Mouse (Mus musculus) neural tube, embryonic 15.5 days (tissue): ENCODE measurements at regions not wholly inside any gene's neighbourhood (a gene's known extent, or its start where the extent isn't known, plus 50 kb on each side); places are given as distances from the start of the nearest gene placed in this dataset.

Experiments
- ATAC-seq: fragments of 200-750 bp; cut with Nextera tagmentation; 2 replicates; pipeline ENCODE4 v1.8.0; 2017; ENCODE audit warnings: mild to moderate bottlenecking, moderate TSS enrichment, moderate library complexity; ENCODE audit not compliant: low FRiP score
- H3K27ac ChIP-seq: fragments of 300-500 bp; sonication (generic); replicated peaks from 2 replicates; pipeline ENCODE4 v1.5.1; 2015; ENCODE audit warnings: mild to moderate bottlenecking, inconsistent platforms
- H3K27me3 ChIP-seq: fragments of 300-500 bp; sonication (generic); replicated peaks from 2 replicates; pipeline ENCODE4 v1.6.1; 2015; ENCODE audit warnings: inconsistent platforms
- H3K36me3 ChIP-seq: fragments of 300-500 bp; sonication (generic); 2 replicates; pipeline ENCODE4 v1.6.1; 2015; ENCODE audit warnings: inconsistent platforms
- H3K4me1 ChIP-seq: fragments of 300-500 bp; sonication (generic); 2 replicates; pipeline ENCODE4 v1.6.1; 2015; ENCODE audit warnings: inconsistent platforms
- H3K4me2 ChIP-seq: fragments of 300-500 bp; sonication (generic); 2 replicates; pipeline ENCODE4 v1.6.1; 2015; ENCODE audit warnings: inconsistent platforms, mild to moderate bottlenecking, moderate library complexity
- H3K4me3 ChIP-seq: fragments of 300-500 bp; sonication (generic); replicated peaks from 2 replicates; pipeline ENCODE4 v1.5.1; 2015; ENCODE audit warnings: mild to moderate bottlenecking, inconsistent platforms
- H3K9ac ChIP-seq: fragments of 300-500 bp; sonication (generic); replicated peaks from 2 replicates; pipeline ENCODE4 v1.6.1; 2015; ENCODE audit warnings: mild to moderate bottlenecking, inconsistent platforms
- H3K9me3 ChIP-seq: fragments of 300-500 bp; sonication (generic); replicated peaks from 2 replicates; pipeline ENCODE4 v1.6.1; 2016; ENCODE audit warnings: inconsistent platforms
- WGBS: fragments of 180-500 bp; shearing (Covaris S2); methylation state at CpG from one replicate; pipeline ENCODE4 v1.1.7; 2015; ENCODE audit warnings: mixed read lengths; 5-methylcytosine and 5-hydroxymethylcytosine counted together

- Histone ChIP-seq H3K9ac (no peak overlapping the region), H3K27ac (peak overlapping the region; percentile 82; the same call in 1 of the 2 replicates), H3K9me3 (no peaks in the 10 kb centered on the region), H3K4me1 (peaks cover 32% of the 10 kb centered on the region), H3K4me2 (no peak overlapping the region), H3K4me3 (no peak overlapping the region), H3K36me3 (no peaks in the 10 kb centered on the region), H3K27me3 (no peaks in the 10 kb centered on the region)
- no peak for ATAC-seq
- 64% methylated on average over 12 of the region's 12 CpGs for WGBS
Measured at GRCm38 (mm10) chr4:124036483-124036882, 118.7 kb upstream of the 4930535I16Rik start.

GRCm38 (mm10) chr4:124035657-124036061, 117.8 kb upstream of the 4930535I16Rik start:
- peaks cover 32% of the 10 kb centered on the region for H3K4me1 ChIP-seq
- H3K27me3 ChIP-seq = no peaks in the 10 kb centered on the region
- no peak overlapping the region for H3K4me3 ChIP-seq
- ATAC-seq = peak; percentile 45; the same call in 1 of the 2 replicates
- H3K9ac ChIP-seq = no peak overlapping the region
- H3K9me3 ChIP-seq = no peaks in the 10 kb centered on the region
- H3K36me3 ChIP-seq = no peaks in the 10 kb centered on the region
- peak overlapping the region; percentile 82 for H3K27ac ChIP-seq
- WGBS = 3% methylated on average over 10 of the region's 10 CpGs
- peak overlapping the region; percentile 29; the same call in 1 of the 2 replicates for H3K4me2 ChIP-seq

GRCm38 (mm10) chr4:124035192-124035591, 117.4 kb upstream of the 4930535I16Rik start:
- peak overlapping the region; percentile 82 for H3K27ac ChIP-seq

GRCm38 (mm10) chr4:124028061-124028460, 110.2 kb upstream of the 4930535I16Rik start:
- Histone ChIP-seq H3K9me3 (no peaks in the 10 kb centered on the region), H3K27ac (no peak overlapping the region), H3K4me2 (no peak overlapping the region), H3K4me1 (no peaks in the 10 kb centered on the region), H3K36me3 (no peaks in the 10 kb centered on the region), H3K27me3 (no peaks in the 10 kb centered on the region), H3K4me3 (no peak overlapping the region), H3K9ac (no peak overlapping the region)
- 88% methylated on average over 12 of the region's 12 CpGs for WGBS
- ATAC-seq = no peak

More at GRCm38 (mm10) chr4:124035192-124035591, 117.4 kb upstream of the 4930535I16Rik start:
- H3K4me1 ChIP-seq = peaks cover 32% of the 10 kb centered on the region
- H3K27me3 ChIP-seq = no peaks in the 10 kb centered on the region
- ATAC-seq = peak; percentile 83
- H3K9me3 ChIP-seq = no peaks in the 10 kb centered on the region
- 7% methylated on average over 6 of the region's 7 CpGs for WGBS
- H3K36me3 ChIP-seq = no peaks in the 10 kb centered on the region
- H3K9ac ChIP-seq = no peak overlapping the region
- H3K4me3 ChIP-seq = no peak overlapping the region
- H3K4me2 ChIP-seq = peak overlapping the region; percentile 29; the same call in 1 of the 2 replicates

- H3K4me2 ChIP-seq = no peak overlapping the region
- no peaks in the 10 kb centered on the region for H3K36me3 ChIP-seq
- whole genome bisulfite sequencing = 73% methylated on average over 3 of the region's 3 CpGs
- no peaks in the 10 kb centered on the region for H3K27me3 ChIP-seq
- H3K9ac ChIP-seq = no peak overlapping the region
- no peak for ATAC-seq
- no peaks in the 10 kb centered on the region for H3K9me3 ChIP-seq
- no peaks in the 10 kb centered on the region for H3K4me1 ChIP-seq
- no peak overlapping the region for H3K4me3 ChIP-seq
- H3K27ac ChIP-seq = no peak overlapping the region
Measured at GRCm38 (mm10) chr4:124016401-124016800, 98.6 kb upstream of the 4930535I16Rik start.

- 25% methylated on average over 6 of the region's 6 CpGs for WGBS
- no peak for ATAC-seq
- H3K4me3 ChIP-seq = no peak overlapping the region
- H3K27me3 ChIP-seq = no peaks in the 10 kb centered on the region
- no peak overlapping the region for H3K27ac ChIP-seq
- H3K4me1 ChIP-seq = no peaks in the 10 kb centered on the region
- no peaks in the 10 kb centered on the region for H3K9me3 ChIP-seq
- no peak overlapping the region for H3K4me2 ChIP-seq
- no peaks in the 10 kb centered on the region for H3K36me3 ChIP-seq
- H3K9ac ChIP-seq = no peak overlapping the region
Measured at GRCm38 (mm10) chr4:124015323-124015722, 97.5 kb upstream of the 4930535I16Rik start.

GRCm38 (mm10) chr4:124012406-124012805, 94.6 kb upstream of the 4930535I16Rik start:
- H3K4me3 ChIP-seq = no peak overlapping the region
- ATAC-seq = no peak
- no peaks in the 10 kb centered on the region for H3K4me1 ChIP-seq
- no peak overlapping the region for H3K9ac ChIP-seq
- 81% methylated on average over 6 of the region's 6 CpGs for WGBS
- H3K4me2 ChIP-seq = no peak overlapping the region
- no peaks in the 10 kb centered on the region for H3K27me3 ChIP-seq
- no peak overlapping the region for H3K27ac ChIP-seq
- no peaks in the 10 kb centered on the region for H3K36me3 ChIP-seq
- H3K9me3 ChIP-seq = no peaks in the 10 kb centered on the region

GRCm38 (mm10) chr4:124008725-124009124, 90.9 kb upstream of the 4930535I16Rik start:
- no peak overlapping the region for H3K4me2 ChIP-seq
- H3K9ac ChIP-seq = no peak overlapping the region
- H3K4me3 ChIP-seq = no peak overlapping the region
- no peaks in the 10 kb centered on the region for H3K36me3 ChIP-seq
- H3K9me3 ChIP-seq = no peaks in the 10 kb centered on the region
- no peak overlapping the region for H3K27ac ChIP-seq
- 0 out of 2 replicates have a peak, but pooled peaks cover 4% of the 10 kb centered on the region for H3K4me1 ChIP-seq
- ATAC-seq = no peak
- H3K27me3 ChIP-seq = no peaks in the 10 kb centered on the region
- 100% methylated on average over 1 of the region's 1 CpGs for WGBS

- no peaks in the 10 kb centered on the region for H3K27me3 ChIP-seq
- ATAC-seq = no peak
- H3K9me3 ChIP-seq = no peaks in the 10 kb centered on the region
- H3K9ac ChIP-seq = no peak overlapping the region
- no peak overlapping the region for H3K4me3 ChIP-seq
- H3K27ac ChIP-seq = no peak overlapping the region
- no peaks in the 10 kb centered on the region for H3K36me3 ChIP-seq
- WGBS = 68% methylated on average over 17 of the region's 17 CpGs
- H3K4me1 ChIP-seq = 0 out of 2 replicates have a peak, but pooled peaks cover 4% of the 10 kb centered on the region
- no peak overlapping the region for H3K4me2 ChIP-seq
Measured at GRCm38 (mm10) chr4:124005626-124006315, 87.9 kb upstream of the 4930535I16Rik start.

GRCm38 (mm10) chr4:124002760-124003159, 84.9 kb upstream of the 4930535I16Rik start:
- Histone ChIP-seq H3K9ac (no peak overlapping the region), H3K4me3 (no peak overlapping the region), H3K4me1 (0 out of 2 replicates have a peak, but pooled peaks cover 4% of the 10 kb centered on the region), H3K27ac (no peak overlapping the region), H3K9me3 (no peaks in the 10 kb centered on the region), H3K4me2 (no peak overlapping the region), H3K36me3 (no peaks in the 10 kb centered on the region), H3K27me3 (0 out of 2 replicates have a peak, but pooled peaks cover 6% of the 10 kb centered on the region)
- ATAC-seq = no peak
- 63% methylated on average over 6 of the region's 6 CpGs for WGBS

GRCm38 (mm10) chr4:124002105-124002504, 84.3 kb upstream of the 4930535I16Rik start:
- no peaks in the 10 kb centered on the region for H3K9me3 ChIP-seq
- H3K4me3 ChIP-seq = no peak overlapping the region
- ATAC-seq = no peak
- no peaks in the 10 kb centered on the region for H3K36me3 ChIP-seq
- no peak overlapping the region for H3K9ac ChIP-seq
- no peak overlapping the region for H3K4me2 ChIP-seq
- no peak overlapping the region for H3K27ac ChIP-seq
- 0 out of 2 replicates have a peak, but pooled peaks cover 4% of the 10 kb centered on the region for H3K4me1 ChIP-seq
- WGBS = 78% methylated on average over 7 of the region's 7 CpGs
- H3K27me3 ChIP-seq = 0 out of 2 replicates have a peak, but pooled peaks cover 6% of the 10 kb centered on the region

- no peaks in the 10 kb centered on the region for H3K36me3 ChIP-seq
- no peak overlapping the region for H3K4me2 ChIP-seq
- peaks cover 6% of the 10 kb centered on the region for H3K4me1 ChIP-seq
- H3K27ac ChIP-seq = no peak overlapping the region
- no peak for ATAC-seq
- WGBS = 83% methylated on average over 8 of the region's 8 CpGs
- H3K4me3 ChIP-seq = no peak overlapping the region
- H3K27me3 ChIP-seq = peaks cover 18% of the 10 kb centered on the region; the same call in 1 of the 2 replicates
- H3K9me3 ChIP-seq = no peaks in the 10 kb centered on the region
- no peak overlapping the region for H3K9ac ChIP-seq
Measured at GRCm38 (mm10) chr4:123995815-123996214, 78.0 kb upstream of the 4930535I16Rik start.
